Mouse (Mus musculus) adrenal gland, postnatal 36 days (tissue): Measurements from ENCODE around the gene Snx27. TPM values are rescaled to one million over a fixed set of nuclear protein-coding genes. Genes with fewer than 3 reads are reported as not detected.

ENCODE experiments used
- DNase-seq, 2 experiments: peaks; one replicate each; pipeline ENCODE4 v3.0.0; 2021; ENCODE audit warnings: mixed read lengths in 1 of 2
- total RNA-seq, 2 experiments: library from RNA; stranded (reverse); gene quantifications; 2 replicates each; pipeline ENCODE4 v1.2.3; 2021

The Snx27 gene
- total RNA-seq, 2 experiments from 2014 or later, result 44.6 to 45.2 TPM

- DNase-seq, result no peak
Measured at GRCm38 (mm10) chr3:94477444-94477843, 105.1 kb downstream of the Snx27 start.

DNA sequence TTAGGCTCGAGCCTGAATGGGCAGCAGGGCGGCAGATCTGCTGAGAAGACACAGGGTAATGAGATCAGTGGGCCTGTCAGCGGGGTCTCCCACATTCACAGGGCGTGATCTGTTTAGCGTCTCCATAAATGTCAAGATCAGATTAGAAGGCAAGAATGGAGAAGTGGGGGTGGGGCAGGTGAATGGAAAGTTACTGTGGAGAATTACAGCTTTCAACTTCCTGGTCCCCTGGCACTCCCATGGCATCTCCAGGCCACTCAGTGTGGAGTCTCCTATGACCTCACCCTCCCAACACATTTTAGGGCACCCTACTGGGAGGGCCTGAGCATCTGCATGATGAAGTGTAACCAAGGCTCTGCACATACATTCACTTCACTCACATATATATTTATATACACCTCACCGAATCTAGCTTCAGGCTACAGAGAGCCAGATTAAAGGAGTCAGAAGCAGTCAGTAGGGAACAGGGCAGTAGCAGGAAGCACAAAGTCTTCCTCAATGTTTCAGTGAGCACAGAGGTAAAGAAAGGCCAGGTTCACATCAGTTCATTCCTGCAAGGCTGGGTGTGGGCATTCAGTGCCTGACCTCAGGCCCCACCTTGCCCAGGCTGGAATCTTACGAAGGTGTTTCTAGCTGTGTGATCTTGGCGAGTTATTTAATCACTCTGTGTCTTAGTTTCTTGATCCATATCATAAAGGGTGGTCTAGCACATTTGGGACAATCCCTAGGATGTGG is 106.0 kb downstream of the Snx27 start:
- no peak for DNase-seq

GRCm38 (mm10) chr3:94473567-94474232 is 108.8 kb downstream of the Snx27 start:
- DNase-seq, result no peak

DNA sequence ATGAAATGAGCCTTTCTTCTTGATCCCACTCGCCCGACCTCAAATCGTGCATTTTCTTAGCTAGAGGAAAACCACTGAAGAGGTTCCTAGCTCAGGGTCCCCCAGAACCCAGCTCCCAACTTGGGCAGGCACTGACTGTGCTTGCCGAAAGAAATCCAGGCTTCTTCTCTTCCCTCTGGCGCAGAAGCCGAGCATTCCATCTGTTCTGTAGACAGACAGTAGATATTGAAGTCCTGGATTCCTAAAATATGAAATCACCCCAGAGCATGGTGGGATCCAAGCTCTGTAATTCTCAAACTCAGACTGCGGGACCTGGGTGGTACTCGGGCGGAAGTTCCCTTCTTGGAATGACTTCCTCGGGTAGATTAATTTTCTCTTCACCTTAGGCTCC is 109.4 kb downstream of the Snx27 start:
- no peak for DNase-seq

DNA sequence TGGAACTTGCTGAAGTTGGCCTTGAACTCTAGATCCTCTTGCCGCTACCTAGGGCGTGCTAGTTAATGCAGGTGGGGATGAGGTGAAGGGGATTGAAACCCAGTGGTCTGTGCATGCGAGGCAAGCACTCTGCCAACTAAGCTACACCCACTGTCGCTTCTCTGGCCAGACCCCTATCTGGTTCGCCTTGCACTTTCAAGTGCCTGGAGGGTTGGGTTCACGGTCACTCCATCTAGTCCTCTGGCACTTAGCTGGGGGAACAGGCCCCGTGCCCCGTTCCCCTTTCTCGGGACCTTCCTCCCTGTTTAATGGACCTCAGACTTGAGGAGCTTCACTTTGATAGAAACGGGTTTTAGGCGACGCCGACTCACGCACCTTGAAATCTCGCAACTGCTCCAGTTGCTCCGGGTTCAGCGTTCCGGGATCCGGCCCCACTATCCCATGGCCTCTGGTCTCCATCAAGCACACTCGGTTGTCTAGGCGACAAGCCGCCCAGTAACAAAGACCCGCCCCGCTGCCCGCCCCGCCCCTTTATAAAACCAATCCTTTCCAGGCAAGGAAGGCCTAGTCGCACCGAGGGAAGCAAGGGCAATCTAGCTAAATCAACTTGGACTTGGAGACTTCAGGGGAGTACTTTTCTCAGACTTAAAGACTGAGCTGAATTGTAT is 109.9 kb downstream of the Snx27 start:
- DNase-seq, result peak; percentile 37 to 58

DNA sequence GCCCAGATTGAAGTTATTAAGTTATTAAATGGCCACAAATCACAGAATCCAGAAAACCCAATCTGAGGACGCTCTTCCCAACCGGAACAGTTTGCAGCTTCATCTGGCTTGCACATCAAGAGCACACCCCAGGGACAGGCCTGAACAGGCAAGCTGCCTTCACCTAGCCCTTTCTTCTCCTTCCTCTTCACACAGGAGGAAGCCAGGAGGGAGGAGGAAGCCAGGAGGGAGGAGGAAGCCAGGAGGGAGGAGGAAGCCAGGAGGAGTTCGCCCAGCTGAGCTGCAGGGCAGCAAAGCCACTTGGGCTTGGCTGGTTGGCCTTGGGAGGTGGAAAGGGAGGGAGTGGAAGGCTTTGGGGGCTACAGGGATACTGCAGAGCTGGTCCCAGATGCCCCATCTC is 113.6 kb downstream of the Snx27 start:
- DNase-seq, result no peak

DNA sequence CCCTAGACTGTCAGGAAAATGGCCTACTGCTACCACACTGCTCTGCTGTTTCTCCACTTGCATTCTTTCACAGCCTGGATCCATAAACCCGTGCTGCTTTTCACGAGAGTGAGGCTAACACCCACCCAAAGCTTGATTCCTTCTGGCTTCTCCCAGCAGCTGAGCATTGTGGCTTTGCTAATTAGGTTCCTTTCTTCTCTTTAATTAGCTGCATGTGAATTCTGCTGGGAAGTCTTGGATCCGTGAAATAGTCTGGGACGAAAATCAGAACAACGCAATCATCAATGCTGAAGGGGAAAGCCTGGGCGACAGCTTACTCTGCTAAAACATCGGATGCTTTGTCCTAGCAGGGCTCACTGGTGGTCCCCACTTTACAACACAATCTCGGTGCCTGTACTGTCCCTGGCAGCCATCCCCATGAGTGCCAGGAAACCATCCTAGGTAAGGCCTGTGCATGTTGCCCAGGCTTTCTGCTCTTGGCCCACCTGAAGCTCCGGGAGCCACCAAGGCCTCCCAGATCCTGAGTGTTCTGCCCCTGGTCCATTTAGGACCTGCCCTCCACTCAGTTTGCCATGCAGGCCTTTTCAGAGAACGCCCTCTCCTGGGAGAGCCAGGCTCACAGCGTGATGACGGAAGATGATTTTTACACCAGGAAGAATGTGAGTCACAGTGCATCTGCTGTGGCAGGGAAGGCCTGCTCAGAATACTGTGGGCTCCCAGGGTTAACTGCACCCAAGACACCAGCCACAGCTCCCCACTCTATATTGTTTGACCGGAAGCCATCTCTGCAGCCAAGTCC is 116.7 kb downstream of the Snx27 start:
- DNase-seq, result no peak

GRCm38 (mm10) chr3:94463926-94464578 is 118.5 kb downstream of the Snx27 start:
- DNase-seq, result peak in 1 of 2 experiments; percentile 21

GRCm38 (mm10) chr3:94459834-94460233 is 122.7 kb downstream of the Snx27 start:
- no peak for DNase-seq

DNA sequence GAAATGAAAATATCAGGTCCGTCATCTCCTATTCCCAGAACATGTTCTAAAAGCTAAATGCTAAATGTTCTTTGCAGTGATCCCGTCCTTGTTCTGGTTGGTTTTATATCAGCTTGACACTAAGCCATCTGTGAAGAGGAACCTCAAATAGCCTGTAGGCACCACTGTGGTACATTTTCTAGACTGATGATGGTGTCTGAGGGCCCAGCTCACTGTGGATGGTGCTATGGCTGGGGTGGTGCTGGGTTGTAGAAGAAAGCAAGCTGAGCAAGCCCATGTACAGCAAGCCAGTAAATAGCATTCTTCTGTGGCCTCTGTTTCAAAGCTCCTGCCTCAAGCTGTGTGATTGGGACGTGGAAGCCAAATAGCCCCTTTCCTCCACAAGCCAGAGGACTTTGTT is 125.5 kb downstream of the Snx27 start:
- no peak for DNase-seq

- peak; percentile 87 to 90 for DNase-seq
Measured at GRCm38 (mm10) chr3:94456529-94457000, 126.0 kb downstream of the Snx27 start.

DNA sequence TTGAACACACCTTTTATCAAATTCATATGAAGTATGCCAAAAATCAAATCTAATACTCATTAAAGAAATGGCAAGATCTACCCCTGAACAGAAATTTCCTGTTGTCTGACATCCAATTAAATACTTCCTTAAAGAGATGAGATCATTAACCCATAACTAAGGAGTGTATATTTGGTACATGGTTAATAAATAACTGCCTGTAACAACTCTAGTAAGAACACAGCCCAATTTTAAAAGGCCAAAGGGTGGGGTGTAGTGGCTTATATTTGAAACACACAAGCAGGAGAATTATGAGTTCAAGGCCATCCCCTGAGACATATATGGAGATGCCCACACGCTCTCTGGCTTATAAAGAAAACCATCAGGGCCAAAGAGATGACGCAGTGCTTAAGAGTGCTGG is 133.1 kb downstream of the Snx27 start:
- no peak for DNase-seq

Other genes starting within 250 kb of the Snx27 start
- not detected for gene Them5, start 240.6 kb downstream of the Snx27 start, total RNA-seq
- under 1 TPM; 0.36 to 0.40 TPM for gene C2cd4d, start 220.3 kb downstream of the Snx27 start, total RNA-seq
- gene Rorc, start 209.9 kb downstream of the Snx27 start, total RNA-seq, result 10 to 100 TPM; 19.0 to 20.2 TPM
- under 1 TPM; 0.66 to 0.73 TPM for gene Lingo4, start 184.2 kb downstream of the Snx27 start, total RNA-seq
- 10 to 100 TPM in 1 of 2 experiments, 1 to 10 TPM in 1; 7.4 to 10.6 TPM for gene Tdrkh, start 169.4 kb downstream of the Snx27 start, total RNA-seq
- gene Mrpl9, start 139.4 kb downstream of the Snx27 start, total RNA-seq, result 10 to 100 TPM; 73.2 to 80.4 TPM
- not detected for gene Oaz3, start 138.8 kb downstream of the Snx27 start, total RNA-seq
- 10 to 100 TPM; 13.6 to 20.4 TPM for gene Celf3, start 104.4 kb downstream of the Snx27 start, total RNA-seq
- gene Riiad1, start 102.4 kb downstream of the Snx27 start, total RNA-seq, result 1 to 10 TPM; 2.7 to 4.7 TPM
- not detected for gene Gm10972, start 60.4 kb upstream of the Snx27 start, total RNA-seq
- 10 to 100 TPM; 10.5 to 11.6 TPM for gene Tuft1, start 76.2 kb upstream of the Snx27 start, total RNA-seq
- gene Selenbp2, start 110.8 kb upstream of the Snx27 start, total RNA-seq, result 1 to 10 TPM; 5.4 to 9.6 TPM
- 1 to 10 TPM in 1 of 2 experiments, under 1 TPM in 1; 0.79 to 1.4 TPM for gene Cgn, start 203.8 kb upstream of the Snx27 start, total RNA-seq